Mouse (Mus musculus) embryonic facial prominence, embryonic 12.5 days (tissue): ENCODE data around the gene Adprhl1. TPM values are rescaled to one million over a fixed set of nuclear protein-coding genes. Genes with fewer than 3 reads are reported as not detected.

Experiments used
- ATAC-seq: fragments of 200-750 bp; cut with Nextera tagmentation; 2 replicates; pipeline ENCODE4 v1.8.0; 2017; ENCODE audit not compliant: insufficient number of reproducible peaks, insufficient read depth, low FRiP score, low TSS enrichment
- H3K27ac ChIP-seq: fragments of 300-500 bp; sonication (generic); 2 replicates; pipeline ENCODE4 v1.5.1; 2016; ENCODE audit warnings: mild to moderate bottlenecking
- H3K27me3 ChIP-seq: fragments of 300-500 bp; sonication (generic); 2 replicates; pipeline ENCODE4 v1.6.1; 2016; ENCODE audit warnings: mild to moderate bottlenecking, moderate library complexity
- H3K36me3 ChIP-seq: fragments of 300-500 bp; sonication (generic); 2 replicates; pipeline ENCODE4 v1.6.1; 2016; ENCODE audit warnings: mild to moderate bottlenecking
- H3K4me1 ChIP-seq: fragments of 300-500 bp; sonication (generic); 2 replicates; pipeline ENCODE4 v1.6.1; 2016
- H3K4me2 ChIP-seq: fragments of 300-500 bp; sonication (generic); replicated peaks from 2 replicates; pipeline ENCODE4 v1.6.1; 2016; ENCODE audit warnings: mild to moderate bottlenecking, moderate library complexity
- H3K4me3 ChIP-seq: fragments of 300-500 bp; sonication (generic); 2 replicates; pipeline ENCODE4 v1.5.1; 2016; ENCODE audit warnings: mild to moderate bottlenecking
- H3K9ac ChIP-seq: fragments of 300-500 bp; sonication (generic); 2 replicates; pipeline ENCODE4 v1.6.1; 2016; ENCODE audit warnings: mild to moderate bottlenecking, moderate library complexity
- H3K9me3 ChIP-seq: fragments of 300-500 bp; sonication (generic); 2 replicates; pipeline ENCODE4 v1.6.1; 2016; ENCODE audit warnings: mild to moderate bottlenecking, moderate library complexity
- WGBS: fragments of 180-500 bp; shearing (Covaris S2); methylation state at CpG from one replicate; pipeline ENCODE4 v1.1.7; 2016; 5-methylcytosine and 5-hydroxymethylcytosine counted together
- polyA plus RNA-seq: library from polyadenylated mRNA; unstranded; fragments of >200 nt; fragmentation: Nextera tagmentation; extraction: Ambion mirVana; gene quantifications from 2 replicates; pipeline ENCODE4 v1.2.1, GENCODE M21; 2016

Gene Adprhl1
- polyA plus RNA-seq, 1 experiment from 2014 or later: 0.49 TPM

DNA sequence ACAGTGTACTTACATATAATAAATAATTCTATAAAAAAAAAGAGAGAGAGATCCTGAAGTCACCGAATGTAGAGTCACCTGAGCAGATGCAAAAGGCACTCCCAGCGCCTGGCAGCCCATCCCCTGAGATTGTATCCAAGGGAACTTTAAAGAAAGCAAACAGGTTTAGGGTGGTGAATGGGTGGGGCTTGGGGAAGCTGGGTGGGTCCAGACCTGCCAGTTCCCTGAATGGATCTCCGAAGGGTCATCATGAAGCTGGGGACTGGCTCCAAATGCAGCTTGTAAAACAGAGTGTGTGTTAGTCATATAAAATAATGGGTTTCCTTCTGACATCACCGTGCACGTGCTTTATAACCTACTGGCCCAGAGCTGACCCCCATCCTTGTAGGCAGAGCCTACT, 47.7 kb downstream of the Adprhl1 start:
- Histone ChIP-seq H3K9ac (no peak overlapping the region), H3K4me3 (no peak overlapping the region), H3K4me2 (no peak overlapping the region), H3K4me1 (peaks cover 2% of the 10 kb centered on the region; the same call in 1 of the 2 replicates), H3K27ac (no peak overlapping the region), H3K27me3 (peaks cover 23% of the 10 kb centered on the region), H3K9me3 (no peaks in the 10 kb centered on the region), H3K36me3 (no peaks in the 10 kb centered on the region)
- WGBS: 50% methylated on average over 5 of the region's 5 CpGs
- ATAC-seq: no peak

DNA sequence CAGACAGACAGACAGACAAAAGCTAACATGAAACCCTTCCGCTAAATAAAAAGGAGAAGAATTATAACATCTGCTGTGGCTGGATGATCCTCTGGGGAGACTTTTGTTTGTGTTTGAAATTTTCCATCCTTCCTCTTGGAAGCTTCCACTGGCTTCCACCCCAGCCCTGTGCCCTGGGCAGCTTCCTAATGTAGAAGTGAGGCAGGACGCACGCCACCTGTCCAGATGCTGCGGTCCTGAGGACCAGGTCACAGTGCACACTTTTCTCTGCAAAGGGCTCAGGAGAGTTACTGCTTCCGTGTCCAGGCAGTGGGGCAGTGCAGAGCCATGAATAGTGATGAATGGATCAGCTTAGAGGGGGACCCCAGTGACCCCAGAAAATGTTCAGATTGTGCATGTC, 48.7 kb downstream of the Adprhl1 start:
- peaks cover 7% of the 10 kb centered on the region for H3K4me1 ChIP-seq
- no peaks in the 10 kb centered on the region for H3K9me3 ChIP-seq
- no peak for ATAC-seq
- WGBS: 76% methylated on average over 5 of the region's 5 CpGs
- H3K36me3 ChIP-seq: no peaks in the 10 kb centered on the region
- no peak overlapping the region for H3K4me2 ChIP-seq
- H3K9ac ChIP-seq: no peak overlapping the region
- H3K27ac ChIP-seq: no peak overlapping the region
- H3K27me3 ChIP-seq: peaks cover 32% of the 10 kb centered on the region
- H3K4me3 ChIP-seq: no peak overlapping the region

DNA sequence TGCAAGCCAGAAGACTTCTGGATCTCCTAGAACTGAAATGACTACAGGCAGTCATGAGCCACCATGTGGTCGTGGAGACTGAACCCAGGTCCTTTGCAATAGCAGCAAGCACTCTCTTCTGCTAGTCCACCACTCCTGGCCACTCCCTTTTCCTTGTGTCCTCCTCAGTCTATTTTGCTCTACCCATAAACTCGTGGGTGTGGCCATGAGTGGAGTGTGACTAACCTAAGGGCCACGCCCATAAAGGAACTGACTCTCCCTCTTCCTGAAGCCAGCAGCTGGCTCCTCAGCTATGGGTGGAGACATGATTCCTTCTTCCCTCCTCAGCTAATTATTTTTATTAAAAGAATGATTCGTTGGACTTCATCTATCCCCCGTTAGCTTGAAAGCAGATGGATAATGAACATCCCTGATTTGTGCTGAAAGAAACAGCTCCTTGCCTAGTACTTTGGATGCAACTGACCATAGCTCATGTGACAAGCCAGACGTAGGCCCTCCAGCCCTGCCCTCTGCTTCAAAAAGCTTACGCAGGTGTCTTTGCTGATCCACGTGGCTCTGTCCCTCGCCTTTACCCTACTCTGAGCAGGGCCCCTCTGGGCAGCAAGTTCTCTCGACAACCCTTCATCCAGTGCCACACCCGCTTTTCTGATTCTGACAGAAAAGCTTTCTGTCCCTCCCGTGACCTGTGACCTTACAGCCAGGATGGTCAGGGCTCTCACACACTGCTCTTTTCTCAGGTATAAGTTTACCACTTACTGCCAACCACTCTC, 49.4 kb downstream of the Adprhl1 start:
- Histone ChIP-seq H3K4me2 (no peak overlapping the region), H3K9me3 (no peaks in the 10 kb centered on the region), H3K9ac (no peak overlapping the region), H3K36me3 (no peaks in the 10 kb centered on the region), H3K4me3 (no peak overlapping the region), H3K27ac (no peak overlapping the region), H3K27me3 (peaks cover 39% of the 10 kb centered on the region), H3K4me1 (peaks cover 7% of the 10 kb centered on the region)
- 63% methylated on average over 12 of the region's 12 CpGs for WGBS
- ATAC-seq: no peak

- no peak overlapping the region for H3K27ac ChIP-seq
- H3K4me3 ChIP-seq: no peak overlapping the region
- no peak overlapping the region for H3K9ac ChIP-seq
- peaks cover 42% of the 10 kb centered on the region for H3K27me3 ChIP-seq
- H3K9me3 ChIP-seq: no peaks in the 10 kb centered on the region
- H3K4me1 ChIP-seq: peaks cover 7% of the 10 kb centered on the region
- 69% methylated on average over 1 of the region's 1 CpGs for WGBS
- no peak for ATAC-seq
- H3K36me3 ChIP-seq: no peaks in the 10 kb centered on the region
- H3K4me2 ChIP-seq: no peak overlapping the region
These were observed 50.5 kb downstream of the Adprhl1 start for GRCm38 (mm10) chr8:13203472-13203871.

DNA sequence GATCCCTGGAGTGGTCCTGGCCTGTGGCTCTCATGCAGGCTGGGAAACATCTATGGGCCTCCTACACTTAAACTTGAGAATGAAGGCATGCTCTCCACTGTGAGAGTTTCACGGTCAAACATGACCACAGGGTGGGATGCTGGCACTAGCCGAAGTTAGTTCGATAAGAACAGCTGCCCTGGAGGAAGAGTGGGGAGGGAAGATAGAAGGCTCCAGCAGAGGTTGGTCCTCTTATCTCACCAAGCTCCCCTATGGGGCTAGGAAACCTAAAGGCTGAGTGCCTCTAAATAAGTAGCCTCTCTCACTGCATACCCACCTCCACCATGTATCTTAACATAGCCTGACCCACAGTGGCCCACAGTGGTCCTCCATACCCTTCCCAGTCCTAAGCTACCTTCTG, 51.2 kb downstream of the Adprhl1 start:
- no peak overlapping the region for H3K4me3 ChIP-seq
- H3K4me2 ChIP-seq: no peak overlapping the region
- no peak overlapping the region for H3K27ac ChIP-seq
- no peak overlapping the region for H3K9ac ChIP-seq
- no peak for ATAC-seq
- peaks cover 42% of the 10 kb centered on the region for H3K27me3 ChIP-seq
- no peaks in the 10 kb centered on the region for H3K36me3 ChIP-seq
- 84% methylated on average over 3 of the region's 3 CpGs for WGBS
- H3K4me1 ChIP-seq: peaks cover 7% of the 10 kb centered on the region
- no peaks in the 10 kb centered on the region for H3K9me3 ChIP-seq

- Histone ChIP-seq H3K4me2 (no peak overlapping the region), H3K36me3 (no peaks in the 10 kb centered on the region), H3K27ac (no peak overlapping the region), H3K9me3 (no peaks in the 10 kb centered on the region), H3K4me1 (peaks cover 7% of the 10 kb centered on the region), H3K27me3 (peaks cover 42% of the 10 kb centered on the region), H3K4me3 (no peak overlapping the region), H3K9ac (no peak overlapping the region)
- no peak for ATAC-seq
- WGBS: 42% methylated on average over 3 of the region's 3 CpGs
These were observed 51.9 kb downstream of the Adprhl1 start for GRCm38 (mm10) chr8:13202041-13202440.

GRCm38 (mm10) chr8:13201013-13201334, 53.0 kb downstream of the Adprhl1 start:
- ATAC-seq: no peak
- H3K36me3 ChIP-seq: no peaks in the 10 kb centered on the region
- WGBS: 2% methylated on average over 18 of the region's 18 CpGs
- peaks cover 7% of the 10 kb centered on the region for H3K4me1 ChIP-seq
- no peak overlapping the region for H3K9ac ChIP-seq
- no peak overlapping the region for H3K27ac ChIP-seq
- peak overlapping the region; percentile 81 for H3K4me3 ChIP-seq
- peaks cover 42% of the 10 kb centered on the region for H3K27me3 ChIP-seq
- H3K9me3 ChIP-seq: no peaks in the 10 kb centered on the region
- H3K4me2 ChIP-seq: peak overlapping the region; percentile 88

- Histone ChIP-seq H3K27me3 (peaks cover 42% of the 10 kb centered on the region), H3K9me3 (no peaks in the 10 kb centered on the region), H3K36me3 (no peaks in the 10 kb centered on the region), H3K4me3 (peak within 1 kb of the TSS; percentile 81), H3K4me2 (peak within 1 kb of the TSS; percentile 88), H3K27ac (no peak within 1 kb of the TSS), H3K4me1 (peaks cover 7% of the 10 kb centered on the region), H3K9ac (peak within 1 kb of the TSS; percentile 66)
- no peak; the same call in 1 of the 2 replicates for ATAC-seq
- under 1% methylated on average over 54 of the region's 58 CpGs for WGBS
These were observed 53.5 kb downstream of the Adprhl1 start, which contains the start of gene Grtp1 for GRCm38 (mm10) chr8:13200301-13201012. Gene Grtp1 (minus strand): TSS chr8:13200620.

DNA sequence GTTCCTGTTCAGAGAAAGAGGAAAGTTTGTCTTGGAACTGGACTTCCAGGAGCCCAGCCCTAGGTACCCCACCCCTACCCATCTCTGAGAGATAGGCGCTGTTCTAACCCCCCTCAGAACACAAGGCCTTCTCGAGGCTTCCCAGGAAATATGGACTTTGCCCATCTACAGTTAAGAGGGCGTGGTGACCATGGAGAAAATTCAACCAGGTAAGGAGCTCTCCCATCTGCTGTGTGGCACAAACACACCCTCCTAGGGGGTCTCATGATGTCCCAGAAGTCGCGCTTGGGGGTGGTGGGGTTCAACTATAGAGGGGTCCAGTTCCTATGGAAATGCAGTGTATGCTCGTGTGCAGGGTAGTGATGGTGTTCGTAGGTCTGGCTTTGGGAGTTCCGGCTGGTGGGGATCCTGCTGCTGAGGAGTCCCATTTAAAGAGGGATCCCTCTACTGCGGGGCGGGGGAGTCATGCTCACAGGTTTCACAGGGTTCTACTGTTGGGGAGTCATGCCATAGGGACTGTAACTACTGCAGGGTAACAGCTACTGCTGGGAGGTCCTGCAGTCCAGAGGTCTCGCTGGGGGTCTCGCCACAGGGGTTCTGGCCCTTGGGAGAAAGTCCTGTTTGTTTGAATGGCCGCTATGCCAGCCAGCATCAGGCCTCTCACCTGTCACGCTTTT, 54.4 kb downstream of the Adprhl1 start:
- Histone ChIP-seq H3K27ac (no peak overlapping the region), H3K4me2 (peak overlapping the region; percentile 88), H3K9me3 (no peaks in the 10 kb centered on the region), H3K4me1 (peaks cover 7% of the 10 kb centered on the region), H3K4me3 (peak overlapping the region; percentile 81), H3K27me3 (peaks cover 42% of the 10 kb centered on the region), H3K9ac (peak overlapping the region; percentile 66; the same call in 1 of the 2 replicates), H3K36me3 (no peaks in the 10 kb centered on the region)
- WGBS: 27% methylated on average over 14 of the region's 14 CpGs
- ATAC-seq: no peak

GRCm38 (mm10) chr8:13197493-13197892, 56.5 kb downstream of the Adprhl1 start:
- WGBS: 77% methylated on average over 5 of the region's 5 CpGs
- Histone ChIP-seq H3K27ac (no peak overlapping the region), H3K9ac (no peak overlapping the region), H3K4me1 (peaks cover 7% of the 10 kb centered on the region), H3K9me3 (no peaks in the 10 kb centered on the region), H3K36me3 (no peaks in the 10 kb centered on the region), H3K4me2 (no peak overlapping the region), H3K27me3 (peaks cover 31% of the 10 kb centered on the region), H3K4me3 (no peak overlapping the region)
- ATAC-seq: no peak

GRCm38 (mm10) chr8:13194818-13195217, 59.1 kb downstream of the Adprhl1 start:
- Histone ChIP-seq H3K4me3 (no peak overlapping the region), H3K4me2 (no peak overlapping the region), H3K36me3 (no peaks in the 10 kb centered on the region), H3K27me3 (peaks cover 6% of the 10 kb centered on the region), H3K4me1 (no peaks in the 10 kb centered on the region), H3K9me3 (no peaks in the 10 kb centered on the region), H3K9ac (no peak overlapping the region), H3K27ac (peak overlapping the region; percentile 46)
- no peak for ATAC-seq
- 39% methylated on average over 10 of the region's 10 CpGs for WGBS

DNA sequence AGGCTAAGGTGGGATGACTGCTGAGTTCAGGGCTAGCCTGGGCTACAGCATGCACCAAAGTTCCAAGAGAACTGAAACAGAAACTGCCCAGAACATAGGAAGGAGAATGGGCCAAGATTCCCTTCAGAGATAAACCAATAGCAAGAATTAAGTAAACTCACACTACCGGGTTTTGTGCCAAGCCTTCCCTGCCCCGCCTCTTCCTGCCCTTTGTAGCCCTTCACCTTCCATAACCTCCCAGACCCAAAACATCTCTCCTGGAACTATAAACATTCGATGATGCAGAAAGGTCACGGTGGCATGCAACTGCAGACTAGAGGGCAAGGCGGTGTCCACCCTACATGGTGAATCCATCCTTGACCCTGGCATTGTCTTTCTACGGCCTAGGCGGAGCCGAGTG, 63.7 kb downstream of the Adprhl1 start:
- no peak overlapping the region for H3K9ac ChIP-seq
- no peaks in the 10 kb centered on the region for H3K9me3 ChIP-seq
- no peaks in the 10 kb centered on the region for H3K27me3 ChIP-seq
- H3K4me3 ChIP-seq: no peak overlapping the region
- no peaks in the 10 kb centered on the region for H3K36me3 ChIP-seq
- H3K27ac ChIP-seq: no peak overlapping the region
- WGBS: 93% methylated on average over 8 of the region's 8 CpGs
- no peaks in the 10 kb centered on the region for H3K4me1 ChIP-seq
- no peak for ATAC-seq
- no peak overlapping the region for H3K4me2 ChIP-seq
